Mouse (Mus musculus) c-Kit-positive CD71-positive TER-119-positive erythroid progenitor cells, embryonic 14.5 days (primary cell): Measurements from ENCODE around the gene Slc25a30.

Experiments
- DNase-seq: peaks from one replicate; pipeline ENCODE4 v3.0.0-alpha.2; 2013; ENCODE audit warnings: low spot score

Gene Slc25a30

GRCm38 (mm10) chr14:75741904-75742303 is 44.9 kb downstream of the Slc25a30 start:
- no peak for DNase-seq

- no peak for DNase-seq
These were observed 51.2 kb downstream of the Slc25a30 start for GRCm38 (mm10) chr14:75735597-75735996.

- DNase-seq, result no peak
These were observed 54.2 kb downstream of the Slc25a30 start for GRCm38 (mm10) chr14:75732631-75733030.

GRCm38 (mm10) chr14:75731361-75731760 is 55.5 kb downstream of the Slc25a30 start:
- no peak for DNase-seq

- no peak for DNase-seq
These were observed 58.7 kb downstream of the Slc25a30 start for GRCm38 (mm10) chr14:75728111-75728510.

GRCm38 (mm10) chr14:75727046-75727445 is 59.8 kb downstream of the Slc25a30 start:
- no peak for DNase-seq

- no peak for DNase-seq
These were observed 64.0 kb downstream of the Slc25a30 start for GRCm38 (mm10) chr14:75722816-75723215.

- peak; percentile 68 for DNase-seq
These were observed 64.8 kb downstream of the Slc25a30 start for GRCm38 (mm10) chr14:75721977-75722563.

- DNase-seq, result no peak
These were observed 66.7 kb downstream of the Slc25a30 start for GRCm38 (mm10) chr14:75720121-75720520.

- no peak for DNase-seq
These were observed 70.4 kb downstream of the Slc25a30 start for GRCm38 (mm10) chr14:75716410-75716809.

- no peak for DNase-seq
These were observed 73.2 kb downstream of the Slc25a30 start for GRCm38 (mm10) chr14:75713661-75714060.

GRCm38 (mm10) chr14:75712687-75713086 is 74.2 kb downstream of the Slc25a30 start:
- no peak for DNase-seq

- no peak for DNase-seq
These were observed 75.1 kb downstream of the Slc25a30 start for GRCm38 (mm10) chr14:75711731-75712130.
